Mouse (Mus musculus) c-Kit-positive CD71-positive TER-119-negative erythroid progenitor cells, embryonic 14.5 days (primary cell): ENCODE measurements around the gene N4bp1.
A peak's percentile ranks its signal among the peaks of the same experiment; 100 is the strongest.

ENCODE experiments used
- DNase-seq: peaks from one replicate; pipeline ENCODE4 v3.0.0-alpha.2; 2013; ENCODE audit warnings: low read depth

Gene N4bp1

GRCm38 (mm10) chr8:86884489-86885463 lies at the start of gene N4bp1:
N4bp1 (minus strand) TSS chr8:86885258.
- peak; percentile 81 for DNase-seq

DNA sequence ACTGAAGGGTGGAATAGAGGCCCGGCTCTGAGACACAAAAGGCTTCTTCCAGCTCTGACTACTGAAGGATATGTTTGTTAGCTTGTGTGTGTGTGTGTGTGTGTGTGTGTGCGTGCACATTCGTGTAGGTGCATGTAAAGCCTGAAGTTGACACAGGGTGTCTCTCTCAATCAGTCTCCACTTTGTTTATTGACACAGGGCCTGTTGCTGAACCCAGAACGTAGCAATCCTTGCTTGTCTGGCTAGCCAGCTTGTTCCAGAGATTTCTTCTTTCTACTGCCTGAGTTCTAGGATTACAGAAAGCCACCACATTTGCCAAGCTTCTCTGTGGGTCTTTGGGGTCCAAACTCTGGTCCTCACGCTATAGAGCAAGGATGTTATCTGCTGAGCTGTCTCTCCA lies 49.8 kb upstream of the N4bp1 start:
- DNase-seq = no peak

DNA sequence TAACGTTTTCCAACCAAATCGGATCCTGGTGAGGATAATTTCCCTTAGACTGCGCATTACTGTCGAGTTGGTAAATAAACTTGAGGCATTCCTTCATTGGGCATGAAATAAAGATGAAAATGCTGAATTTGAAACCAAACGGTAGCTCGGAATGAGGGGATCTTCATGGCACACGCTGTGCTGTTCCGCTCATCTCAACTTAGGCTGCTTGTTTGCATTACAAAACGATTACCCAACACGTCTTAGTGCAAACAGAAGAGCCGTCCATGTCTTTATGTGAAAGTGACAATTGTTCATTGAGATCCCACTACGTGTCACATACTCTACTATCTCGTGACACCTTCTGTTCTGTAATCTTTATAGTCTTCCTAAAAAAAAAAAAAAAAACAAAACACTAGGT lies 49.3 kb upstream of the N4bp1 start:
- DNase-seq = no peak

DNA sequence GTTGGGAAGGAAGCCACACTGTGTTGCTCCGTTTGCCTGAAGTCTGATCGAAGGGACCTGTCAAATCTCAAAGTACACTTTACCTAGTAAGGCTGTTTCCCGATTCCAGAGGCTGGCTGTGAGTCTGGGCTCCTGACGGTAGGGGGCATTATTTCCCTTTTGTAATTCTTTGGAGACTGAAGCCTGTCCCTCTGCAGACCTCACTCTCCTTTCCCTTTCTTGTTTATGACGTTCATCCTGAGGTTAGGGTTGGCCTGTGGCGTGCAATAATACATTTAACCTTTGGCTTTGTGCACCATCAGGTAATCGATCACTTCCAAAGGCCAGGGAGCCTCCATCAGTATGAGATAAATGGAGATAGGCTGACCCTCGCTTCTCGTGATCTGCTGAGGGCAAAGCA lies 48.8 kb upstream of the N4bp1 start:
- DNase-seq = peak; percentile 4

GRCm38 (mm10) chr8:86926237-86926636 lies 41.2 kb upstream of the N4bp1 start:
- DNase-seq = no peak

GRCm38 (mm10) chr8:86923219-86923835 lies 38.3 kb upstream of the N4bp1 start:
- DNase-seq = no peak

DNA sequence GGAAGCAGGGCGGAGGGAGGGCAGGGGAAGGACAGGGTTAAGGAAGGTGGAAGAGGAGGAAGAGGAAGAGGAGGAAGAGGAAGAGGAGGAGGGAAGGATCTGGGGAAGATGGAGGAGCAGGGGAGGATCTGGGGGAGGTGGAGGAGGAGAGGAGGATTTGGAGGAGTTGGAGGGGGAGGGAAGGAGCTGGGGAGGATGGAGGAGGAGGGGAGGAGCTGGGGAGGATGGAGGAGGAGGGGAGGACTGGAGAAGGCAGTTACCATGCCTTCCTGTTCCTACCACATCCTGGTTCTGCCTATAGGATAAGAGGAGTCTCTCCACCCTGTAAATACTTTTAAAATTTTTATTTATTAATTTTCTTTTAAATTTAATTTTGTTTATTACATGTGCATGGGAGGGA lies 37.6 kb upstream of the N4bp1 start:
- no peak for DNase-seq

GRCm38 (mm10) chr8:86922141-86922540 lies 37.1 kb upstream of the N4bp1 start:
- no peak for DNase-seq

- no peak for DNase-seq
These were observed 35.9 kb upstream of the N4bp1 start for GRCm38 (mm10) chr8:86920996-86921395.

- no peak for DNase-seq
These were observed 35.4 kb upstream of the N4bp1 start for GRCm38 (mm10) chr8:86920455-86920854.

DNA sequence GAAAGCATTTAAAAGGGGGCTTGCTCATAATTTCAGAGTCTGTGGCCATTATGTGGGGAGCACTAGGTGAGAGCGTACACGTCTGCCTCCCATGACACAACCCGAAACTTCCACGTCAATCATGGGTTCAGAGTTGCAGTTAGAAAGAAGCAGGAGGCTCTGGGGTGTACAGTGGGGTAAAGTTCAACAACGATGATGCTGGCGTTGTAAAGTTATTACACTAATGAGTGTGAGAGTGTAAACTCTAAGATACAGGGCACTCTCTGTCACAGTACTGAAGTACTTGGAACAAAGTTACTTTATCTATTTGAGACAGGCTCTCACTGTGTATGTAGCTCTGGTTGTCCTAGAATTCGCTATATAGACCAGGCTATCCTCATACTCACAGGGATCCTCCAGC lies 35.0 kb upstream of the N4bp1 start:
- DNase-seq = no peak

GRCm38 (mm10) chr8:86919262-86919661 lies 34.2 kb upstream of the N4bp1 start:
- DNase-seq = no peak

GRCm38 (mm10) chr8:86918093-86918492 lies 33.0 kb upstream of the N4bp1 start:
- DNase-seq = no peak

DNA sequence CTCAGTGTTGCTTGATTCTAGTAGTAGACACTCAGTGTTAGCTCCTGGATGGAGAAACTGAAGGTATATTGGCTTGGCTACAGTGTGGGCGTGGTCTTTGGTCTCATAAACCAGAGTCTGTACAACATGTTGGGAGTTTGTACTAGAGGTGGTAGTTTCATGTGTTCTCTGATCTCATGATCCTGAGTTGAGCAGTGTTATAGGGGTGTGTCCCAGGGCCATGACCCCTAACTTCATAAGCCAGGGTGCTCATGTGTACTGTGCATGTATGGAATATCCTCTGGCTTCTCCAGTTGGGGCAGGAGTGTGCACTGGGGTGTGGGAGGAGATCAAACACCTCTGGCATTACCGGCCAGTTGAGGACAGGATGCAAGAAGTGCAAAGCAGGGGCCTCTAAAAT lies 32.6 kb upstream of the N4bp1 start:
- DNase-seq = no peak

DNA sequence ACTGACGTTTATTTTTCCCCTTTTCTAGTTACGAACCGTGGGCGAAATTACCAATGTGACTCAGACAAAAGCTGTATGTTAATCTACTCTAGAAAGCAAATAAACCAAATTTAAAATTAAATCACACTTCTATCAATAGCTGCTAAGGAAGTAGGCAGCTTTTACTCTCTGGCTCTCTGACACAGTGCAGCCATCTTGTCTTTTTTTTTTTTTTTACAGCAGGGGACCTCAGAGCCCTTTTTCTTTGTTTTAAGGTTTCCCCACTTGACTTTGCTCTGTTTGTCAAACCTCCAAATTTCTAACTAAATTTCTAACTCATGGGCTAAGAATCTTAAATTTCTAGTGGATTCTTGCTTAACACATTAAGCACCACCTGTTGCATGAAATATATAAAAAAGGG lies 31.3 kb upstream of the N4bp1 start:
- no peak for DNase-seq

- DNase-seq = no peak
These were observed 26.1 kb upstream of the N4bp1 start for GRCm38 (mm10) chr8:86911136-86911535.

DNA sequence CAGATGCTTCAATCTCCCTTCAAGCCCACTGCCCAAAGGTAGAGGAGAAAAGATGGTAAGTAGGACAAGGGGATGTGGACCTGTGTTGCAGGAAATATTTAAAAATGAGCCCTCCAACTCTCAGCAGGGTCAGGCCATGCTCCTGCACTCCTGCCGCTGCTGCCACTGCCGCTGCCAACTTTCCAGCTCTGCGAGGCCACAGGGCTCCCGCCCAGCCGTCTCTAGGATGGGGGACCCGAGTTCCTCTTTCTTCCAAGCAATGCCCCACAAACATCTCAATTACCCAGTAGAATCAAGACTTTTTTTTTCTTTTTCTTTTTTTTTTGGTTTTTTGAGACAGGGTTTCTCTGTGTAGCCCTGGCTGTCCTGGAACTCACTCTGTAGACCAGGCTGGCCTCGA lies 25.2 kb upstream of the N4bp1 start:
- no peak for DNase-seq

GRCm38 (mm10) chr8:86908536-86908935 lies 23.5 kb upstream of the N4bp1 start:
- DNase-seq = peak; percentile 40

DNA sequence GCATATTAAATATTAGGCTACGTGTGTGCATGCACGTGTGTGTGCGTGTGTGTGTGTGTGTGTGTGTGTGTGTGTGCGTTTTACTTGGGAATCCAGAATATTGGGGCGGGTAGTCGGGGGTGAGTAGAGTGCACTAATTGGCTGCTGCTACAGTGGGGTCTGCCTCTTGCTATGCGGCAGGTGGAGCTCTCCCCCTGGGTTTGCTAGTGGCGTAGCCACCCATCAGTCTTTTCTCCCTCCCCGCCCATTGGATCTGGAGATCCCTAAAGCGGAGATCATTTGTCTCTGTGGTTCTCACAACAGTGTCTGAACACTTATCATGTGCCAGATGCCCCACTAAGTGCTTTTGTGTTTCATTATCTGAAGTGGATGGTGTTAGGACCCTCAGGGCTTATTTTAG lies 19.9 kb upstream of the N4bp1 start:
- no peak for DNase-seq

DNA sequence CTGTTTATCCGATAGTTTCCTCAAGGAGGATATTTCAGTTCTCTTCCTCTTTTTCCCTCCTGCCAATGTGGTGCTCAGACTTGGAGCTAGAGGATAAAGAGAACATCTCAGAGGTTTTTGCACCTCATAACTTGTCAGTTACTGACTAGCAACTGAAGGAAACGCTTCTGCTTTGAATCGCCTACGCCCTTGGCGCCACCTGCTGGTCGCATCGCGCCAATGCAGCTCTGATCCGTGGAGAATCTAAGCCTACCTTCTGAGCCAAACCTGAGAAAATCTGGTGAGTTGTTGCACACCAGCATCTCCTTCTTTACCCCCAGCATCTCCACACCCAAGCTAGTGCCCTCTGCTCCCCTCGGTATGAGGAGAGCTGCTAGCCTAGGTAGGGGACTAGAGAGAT lies 18.0 kb upstream of the N4bp1 start:
- DNase-seq = peak; percentile 51

- no peak for DNase-seq
These were observed 17.6 kb upstream of the N4bp1 start for GRCm38 (mm10) chr8:86902656-86903055.

GRCm38 (mm10) chr8:86901972-86902371 lies 16.9 kb upstream of the N4bp1 start:
- no peak for DNase-seq

GRCm38 (mm10) chr8:86897726-86898419 lies 12.8 kb upstream of the N4bp1 start:
- DNase-seq = no peak
